11 mouse cellular contexts compared by ENCODE assay signal in genomic region chr15:63163550-63164279, GRCm38 (mm10).
DNase-seq lines count a peak whose midpoint lies in the region; ATAC-seq lines count a peak whose summit lies in the region.
"Had no signal": no experiment of that assay in that cellular context is flagged by ENCODE, and none has a peak within 500 bp of the region (broad histone marks: within the 10 kb centered on the region; RNA-seq: fewer than 3 reads in every experiment).

No protein-coding gene starts in this region.

- H3K4me2 ChIP-seq in heart, embryonic 12.5 days = no peak overlapping the region
- no peak overlapping the region for H3K4me2 ChIP-seq in lung, embryonic 16.5 days (ENCODE audit: low read depth, low read length)
- no peak overlapping the region for H3K4me2 ChIP-seq in forebrain, embryonic 16.5 days (ENCODE audit: low read length)
- H3K4me2 ChIP-seq: embryonic facial prominence, embryonic 12.5 days; hindbrain, embryonic 12.5 days had no signal

- no peak overlapping the region for H3K4me3 ChIP-seq in heart, embryonic 10.5 days
- no peak overlapping the region for H3K4me3 ChIP-seq in heart, embryonic 12.5 days
- H3K4me3 ChIP-seq in lung, embryonic 16.5 days (ENCODE audit: low read length) = no peak overlapping the region
- H3K4me3 ChIP-seq in forebrain, embryonic 16.5 days (replicated peaks; ENCODE audit: low read length) = no peak overlapping the region
- H3K4me3 ChIP-seq in midbrain, embryonic 10.5 days = no peak overlapping the region
- H3K4me3 ChIP-seq: embryonic facial prominence, embryonic 12.5 days; hindbrain, embryonic 12.5 days had no signal

- 37% methylated on average over 6 of the region's 6 CpGs for WGBS in heart, embryonic 10.5 days
- WGBS in heart, embryonic 12.5 days = 31% methylated on average over 6 of the region's 6 CpGs
- 14% methylated on average over 6 of the region's 6 CpGs for WGBS in lung, embryonic 16.5 days
- 55% methylated on average over 6 of the region's 6 CpGs for WGBS in forebrain, embryonic 16.5 days
- WGBS in midbrain, embryonic 10.5 days = 69% methylated on average over 6 of the region's 6 CpGs

- no peak for ATAC-seq in heart, embryonic 12.5 days (ENCODE audit: insufficient number of reproducible peaks, low FRiP score)
- peak; percentile 41 for ATAC-seq in lung, embryonic 16.5 days (ENCODE audit: low read depth)
- ATAC-seq in forebrain, embryonic 16.5 days = no peak; the same call in none of the 2 replicates

- H3K27me3 ChIP-seq in heart, embryonic 10.5 days (ENCODE audit: insufficient read depth, poor library complexity, severe bottlenecking) = no peaks in the 10 kb centered on the region
- H3K27me3 ChIP-seq in heart, embryonic 12.5 days (replicated peaks) = no peaks in the 10 kb centered on the region
- H3K27me3 ChIP-seq in lung, embryonic 16.5 days (ENCODE audit: control insufficient read depth, insufficient read depth, low read depth, low read length) = no peaks in the 10 kb centered on the region
- no peaks in the 10 kb centered on the region for H3K27me3 ChIP-seq in forebrain, embryonic 16.5 days (replicated peaks; ENCODE audit: control insufficient read depth, insufficient read depth, low read length)
- no peaks in the 10 kb centered on the region for H3K27me3 ChIP-seq in midbrain, embryonic 10.5 days (ENCODE audit: low read depth, poor library complexity, severe bottlenecking)
- H3K27me3 ChIP-seq: embryonic facial prominence, embryonic 12.5 days; hindbrain, embryonic 12.5 days had no signal

- H3K9me3 ChIP-seq in heart, embryonic 10.5 days = no peaks in the 10 kb centered on the region
- H3K9me3 ChIP-seq in heart, embryonic 12.5 days (replicated peaks) = no peaks in the 10 kb centered on the region
- no peaks in the 10 kb centered on the region for H3K9me3 ChIP-seq in lung, embryonic 16.5 days (ENCODE audit: control insufficient read depth, low read length)
- no peaks in the 10 kb centered on the region for H3K9me3 ChIP-seq in forebrain, embryonic 16.5 days (ENCODE audit: control insufficient read depth, low read length)
- no peaks in the 10 kb centered on the region for H3K9me3 ChIP-seq in midbrain, embryonic 10.5 days (replicated peaks)
- H3K9me3 ChIP-seq: embryonic facial prominence, embryonic 12.5 days; hindbrain, embryonic 12.5 days had no signal

- DNase-seq in heart, embryonic 10.5 days (ENCODE audit: low spot score) = no peak
- no peak for DNase-seq in lung, postnatal 25 days (ENCODE audit: low spot score)
- DNase-seq in ovary, postnatal 14 days (ENCODE audit: low spot score) = peak; percentile 17
- DNase-seq in midbrain, embryonic 10.5 days (ENCODE audit: low spot score) = no peak
- DNase-seq in heart, postnatal 4 days = no peak
- DNase-seq: thymus, adult 2 months had no signal

- peaks cover 4% of the 10 kb centered on the region; the same call in 1 of the 2 replicates for H3K4me1 ChIP-seq in heart, embryonic 10.5 days
- H3K4me1 ChIP-seq in heart, embryonic 12.5 days (replicated peaks) = peaks cover 8% of the 10 kb centered on the region
- peaks cover 6% of the 10 kb centered on the region; the same call in 1 of the 2 replicates for H3K4me1 ChIP-seq in lung, embryonic 16.5 days (replicated peaks; ENCODE audit: control insufficient read depth, insufficient read depth, low read length)
- peaks cover 9% of the 10 kb centered on the region; the same call in 1 of the 2 replicates for H3K4me1 ChIP-seq in forebrain, embryonic 16.5 days (replicated peaks; ENCODE audit: control insufficient read depth, insufficient read depth, low read length)
- H3K4me1 ChIP-seq in midbrain, embryonic 10.5 days = no peaks in the 10 kb centered on the region

- H3K9ac ChIP-seq in heart, embryonic 12.5 days = no peak overlapping the region
- no peak overlapping the region for H3K9ac ChIP-seq in lung, embryonic 16.5 days (ENCODE audit: low read length)
- no peak overlapping the region for H3K9ac ChIP-seq in forebrain, embryonic 16.5 days (replicated peaks; ENCODE audit: low read depth, low read length)
- H3K9ac ChIP-seq: embryonic facial prominence, embryonic 12.5 days; hindbrain, embryonic 12.5 days had no signal

- no peaks in the 10 kb centered on the region for H3K36me3 ChIP-seq in heart, embryonic 10.5 days
- H3K36me3 ChIP-seq in heart, embryonic 12.5 days = no peaks in the 10 kb centered on the region
- no peaks in the 10 kb centered on the region for H3K36me3 ChIP-seq in lung, embryonic 16.5 days (ENCODE audit: control insufficient read depth, insufficient read depth, low read length)
- H3K36me3 ChIP-seq in forebrain, embryonic 16.5 days (ENCODE audit: control insufficient read depth, insufficient read depth) = no peaks in the 10 kb centered on the region
- no peaks in the 10 kb centered on the region for H3K36me3 ChIP-seq in midbrain, embryonic 10.5 days
- H3K36me3 ChIP-seq: embryonic facial prominence, embryonic 12.5 days; hindbrain, embryonic 12.5 days had no signal

- peak overlapping the region; percentile 47; the same call in 1 of the 2 replicates for H3K27ac ChIP-seq in heart, embryonic 10.5 days
- H3K27ac ChIP-seq in heart, embryonic 12.5 days (ENCODE audit: poor library complexity, severe bottlenecking) = no peak overlapping the region
- H3K27ac ChIP-seq in lung, embryonic 16.5 days (ENCODE audit: low read length) = no peak overlapping the region
- H3K27ac ChIP-seq in forebrain, embryonic 16.5 days (ENCODE audit: low read length) = peak overlapping the region; percentile 43
- no peak overlapping the region for H3K27ac ChIP-seq in midbrain, embryonic 10.5 days (replicated peaks)
- H3K27ac ChIP-seq: embryonic facial prominence, embryonic 12.5 days; hindbrain, embryonic 12.5 days had no signal

Comparison
In these comparisons a context has a peak if more than half of its experiments do, and no peak if none do; other contexts are left out.
1. H3K27ac ChIP-seq: peak in heart, embryonic 10.5 days (single experiment) and forebrain, embryonic 16.5 days (single experiment); none in heart, embryonic 12.5 days (single experiment), lung, embryonic 16.5 days (single experiment) and midbrain, embryonic 10.5 days (single experiment).